Mouse (Mus musculus) cerebellum, postnatal 4 days (tissue): ENCODE measurements around the gene Etl4.
"Not testable (repeated sequence)": the region's sequence is repeated elsewhere in the genome, so short reads cannot be mapped to it uniquely, and the experiment has no call there.

ENCODE experiments used
- DNase-seq, 2 experiments: peaks; one replicate each; pipeline ENCODE4 v3.0.0; 2022; ENCODE audit warnings: low spot score in 2 of 2, mixed read lengths in 1 of 2

The Etl4 gene

DNA sequence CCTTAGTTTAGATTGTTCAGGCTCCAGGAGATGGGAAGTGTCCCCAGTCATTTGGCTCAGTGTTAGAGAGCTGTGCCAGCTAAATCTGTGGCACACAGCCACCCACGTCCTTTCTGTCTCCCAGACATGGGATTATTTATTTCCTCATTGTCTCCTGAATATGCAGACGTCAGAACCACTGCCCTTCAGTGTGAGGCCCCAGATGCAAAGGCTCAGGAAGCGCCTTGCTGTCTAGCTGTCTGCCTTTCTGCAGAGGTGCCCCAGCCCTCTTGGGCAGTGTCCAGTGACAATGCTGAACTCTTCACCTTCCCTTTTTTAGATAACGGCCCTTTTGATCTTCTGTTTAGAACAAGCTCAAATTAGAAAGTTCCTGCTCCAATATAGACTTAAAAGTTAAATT is 740.2 kb downstream of the Etl4 start:
- DNase-seq = no peak

DNA sequence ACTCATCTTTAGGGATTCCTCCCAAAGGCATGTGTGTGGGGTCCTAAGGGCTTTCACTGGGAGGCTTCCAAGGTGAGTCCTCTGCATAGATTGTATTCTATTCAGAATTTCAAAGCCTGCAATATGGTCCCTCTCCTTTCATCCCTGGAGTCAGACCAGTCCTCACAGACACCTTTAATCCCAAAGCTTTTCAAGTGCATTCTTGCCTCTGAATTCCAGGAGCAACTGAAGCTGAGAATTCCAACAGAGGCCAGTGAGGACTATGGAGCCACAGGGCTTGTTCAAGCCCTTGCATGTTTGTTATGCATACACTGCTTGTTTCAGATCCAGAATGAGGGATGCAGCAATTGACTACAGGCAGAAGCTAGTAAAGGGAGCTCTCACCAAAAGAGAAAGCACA is 743.5 kb downstream of the Etl4 start:
- DNase-seq = no peak

DNA sequence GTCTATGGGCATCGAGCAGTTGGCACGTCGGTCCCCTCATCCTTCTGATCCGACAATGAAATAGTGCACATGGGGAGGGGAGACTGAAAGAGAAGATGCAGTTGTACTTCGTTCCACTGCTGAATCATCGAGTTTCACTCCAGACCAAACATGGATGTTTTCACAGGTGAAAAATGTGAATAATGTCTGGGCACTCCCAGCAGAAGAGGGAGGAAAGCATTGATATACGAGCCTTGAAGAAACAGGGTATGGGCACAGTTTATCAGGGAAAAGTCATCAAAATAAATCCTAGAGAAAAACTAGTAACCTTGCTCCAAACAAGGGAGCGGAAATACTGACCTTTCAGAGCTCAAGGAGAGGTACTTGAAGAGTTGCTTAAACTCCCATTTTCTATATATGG is 744.5 kb downstream of the Etl4 start:
- no peak for DNase-seq

DNA sequence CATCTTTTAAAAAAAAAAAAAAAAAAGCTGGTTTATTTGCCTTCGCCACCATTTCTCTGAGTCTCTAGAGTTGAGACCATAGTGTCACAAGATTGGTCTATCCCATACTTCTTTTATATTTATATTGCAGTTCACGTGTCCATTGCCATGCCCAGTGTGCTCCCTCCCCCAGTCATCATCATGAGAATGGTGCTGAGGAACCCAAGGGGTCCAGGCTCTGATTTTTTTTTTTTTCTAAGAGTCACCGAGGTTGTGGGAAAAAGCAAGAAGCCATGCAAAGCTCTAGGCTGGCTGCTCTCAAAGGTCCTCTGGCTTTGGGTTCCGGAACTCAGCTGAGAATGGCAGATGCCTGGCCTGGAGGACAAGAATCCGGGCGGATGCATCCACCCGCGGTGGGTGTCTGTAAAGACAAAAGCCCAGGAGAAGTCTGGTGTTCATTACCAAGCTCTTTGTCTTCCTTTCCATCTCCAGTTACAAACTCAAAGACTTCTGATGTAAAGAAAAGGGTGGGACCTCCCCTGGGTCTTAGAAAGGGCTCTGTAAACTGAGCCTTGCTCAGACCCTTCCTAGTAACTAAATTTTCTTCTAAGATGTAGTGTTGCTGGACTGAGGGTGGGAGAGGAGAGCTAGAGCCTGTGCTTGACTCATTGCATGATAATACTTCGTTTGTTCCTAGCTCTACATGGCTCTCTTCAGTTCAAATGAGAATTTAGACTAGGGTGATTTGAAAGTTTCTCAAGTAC is 745.2 kb downstream of the Etl4 start:
- DNase-seq = no peak

DNA sequence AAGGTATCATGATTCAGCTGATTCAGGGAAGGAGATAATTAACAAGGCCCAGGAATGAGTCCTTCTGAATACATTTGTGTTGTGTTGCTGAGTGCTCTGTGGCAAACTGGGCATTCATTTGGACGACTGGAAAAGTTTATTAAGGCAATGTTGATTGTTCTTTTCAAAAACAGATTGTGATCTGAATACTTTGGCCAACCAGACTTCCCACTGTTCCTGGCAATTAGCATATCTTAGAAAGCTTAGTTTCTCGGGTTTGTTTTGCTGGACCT is 745.7 kb downstream of the Etl4 start:
- DNase-seq = no peak

DNA sequence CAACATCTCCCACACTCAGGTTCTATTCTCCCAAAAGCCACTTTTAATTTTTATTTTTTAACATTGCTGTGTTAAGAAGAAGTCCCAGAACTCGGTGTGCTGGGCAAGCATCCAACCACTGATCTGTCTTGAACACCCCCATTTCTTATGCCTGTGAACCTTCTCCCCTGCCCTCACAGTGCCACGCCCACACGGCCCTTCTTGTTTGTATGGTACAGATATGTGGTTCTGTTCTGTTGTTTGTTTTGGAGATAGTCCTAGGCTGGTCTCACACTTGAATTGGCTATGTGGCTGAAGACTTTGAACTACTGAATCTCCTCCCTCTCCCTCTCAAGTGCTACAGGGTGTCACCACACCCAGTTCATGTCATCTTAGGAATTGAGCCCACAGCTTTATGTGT is 748.3 kb downstream of the Etl4 start:
- no peak for DNase-seq

DNA sequence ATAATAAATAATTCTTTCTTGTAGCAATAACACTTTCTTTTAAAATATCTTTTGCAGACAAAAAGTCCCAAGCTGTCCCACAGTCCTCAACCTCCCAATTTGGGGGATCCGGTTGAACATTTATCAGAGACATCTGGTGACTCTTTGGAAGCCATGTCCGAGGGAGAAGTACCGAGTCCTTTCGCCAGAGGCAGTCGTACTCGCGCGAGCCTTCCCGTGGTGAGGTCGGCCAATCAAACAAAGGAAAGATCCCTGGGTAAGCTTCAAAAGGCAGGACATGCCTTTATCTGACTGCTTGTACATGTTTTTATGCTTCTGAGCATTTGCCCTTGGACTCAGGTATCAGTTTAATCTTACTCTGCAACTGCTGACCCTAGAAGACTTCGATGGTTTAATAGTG is 752.3 kb downstream of the Etl4 start:
- no peak for DNase-seq

DNA sequence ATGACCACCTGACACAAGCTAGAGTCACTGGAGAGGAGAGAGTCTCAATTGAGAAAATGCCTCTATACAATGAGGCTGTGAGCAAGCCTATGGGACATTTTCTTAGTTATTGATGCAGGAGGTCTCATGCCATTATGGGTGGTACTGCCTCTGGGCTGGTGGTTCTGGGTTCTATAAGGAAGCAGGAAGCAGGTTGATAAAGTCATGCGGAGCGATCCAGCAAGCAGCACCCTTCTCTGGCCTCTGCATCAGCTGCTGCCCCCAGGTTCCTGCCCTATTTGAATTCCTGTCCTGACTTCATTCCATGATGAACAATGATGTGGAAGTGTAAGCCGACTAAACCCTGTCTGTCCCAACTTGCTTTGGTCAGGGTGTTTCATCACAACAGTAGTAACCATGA is 753.1 kb downstream of the Etl4 start:
- DNase-seq = no peak

DNA sequence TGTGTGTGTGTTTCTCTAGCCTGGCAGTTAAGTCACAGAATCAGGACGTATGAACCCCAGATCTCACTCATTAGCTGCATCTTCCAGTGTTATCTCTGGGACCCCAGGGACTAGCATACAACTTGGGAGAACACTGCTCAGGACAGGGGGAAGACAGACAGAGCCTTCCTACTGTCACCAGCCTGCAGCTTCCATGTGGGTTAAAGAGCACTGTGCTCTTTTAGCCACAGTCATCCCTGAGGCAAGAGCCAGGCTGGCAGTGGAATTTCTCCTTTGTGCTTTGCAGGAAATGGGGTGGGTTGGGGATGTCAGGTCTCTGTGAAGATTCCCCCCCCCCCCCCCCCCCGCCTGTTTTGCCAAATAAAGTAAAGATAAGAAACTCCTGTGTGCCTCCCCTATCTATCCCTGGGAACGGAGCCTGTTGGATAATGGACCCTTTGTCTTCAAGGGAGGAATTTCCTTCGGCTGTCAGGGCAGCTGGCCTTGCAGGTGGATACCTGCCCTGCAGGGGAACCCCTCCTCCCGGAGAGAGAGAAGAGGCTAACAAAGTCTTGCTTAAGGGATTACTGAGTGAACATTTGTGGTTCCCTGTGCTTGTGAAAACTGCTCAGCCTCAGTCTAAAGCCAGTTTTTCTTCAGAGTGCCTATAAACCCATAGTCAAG is 755.9 kb downstream of the Etl4 start:
- DNase-seq = no peak

DNA sequence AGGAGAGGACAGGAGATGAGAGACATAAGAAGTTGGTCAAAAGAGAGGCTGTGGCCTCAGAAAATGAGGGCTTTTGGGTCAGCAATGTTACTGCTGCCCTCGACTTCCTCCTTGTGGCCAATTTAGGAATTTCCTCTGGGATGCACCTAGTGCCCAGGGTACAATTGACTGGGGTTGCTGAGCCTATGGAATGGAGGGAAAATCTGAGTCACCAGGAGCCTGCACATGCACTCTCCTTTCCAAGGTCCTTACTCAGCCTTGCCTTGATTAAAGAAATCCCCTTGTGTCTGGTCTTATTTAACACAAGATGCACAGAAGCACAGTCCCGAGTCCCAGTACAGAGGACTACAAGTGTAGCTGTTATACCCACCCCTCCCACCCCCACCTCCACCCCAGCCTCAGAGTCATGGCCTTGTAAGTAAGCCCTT is 756.5 kb downstream of the Etl4 start:
- DNase-seq = peak; percentile 29 to 42

DNA sequence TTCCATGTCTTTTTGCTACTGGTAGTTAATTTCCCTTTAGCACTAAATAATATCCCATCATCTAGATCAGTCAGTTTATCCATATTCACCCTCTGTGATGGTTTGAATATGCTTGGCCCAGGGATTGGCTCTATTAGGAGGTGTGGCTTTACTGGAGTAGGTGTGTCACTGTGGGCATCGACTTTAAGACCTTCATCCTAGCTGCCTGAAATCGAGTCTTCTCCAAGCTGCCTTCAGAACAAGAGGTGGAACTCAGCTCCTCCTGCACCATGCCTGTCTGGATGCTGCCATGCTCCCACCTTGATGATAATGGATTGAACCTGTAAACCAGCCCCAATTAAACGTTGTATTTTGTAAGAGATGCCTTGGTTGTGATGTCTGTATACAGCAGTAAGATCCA is 758.3 kb downstream of the Etl4 start:
- no peak for DNase-seq

DNA sequence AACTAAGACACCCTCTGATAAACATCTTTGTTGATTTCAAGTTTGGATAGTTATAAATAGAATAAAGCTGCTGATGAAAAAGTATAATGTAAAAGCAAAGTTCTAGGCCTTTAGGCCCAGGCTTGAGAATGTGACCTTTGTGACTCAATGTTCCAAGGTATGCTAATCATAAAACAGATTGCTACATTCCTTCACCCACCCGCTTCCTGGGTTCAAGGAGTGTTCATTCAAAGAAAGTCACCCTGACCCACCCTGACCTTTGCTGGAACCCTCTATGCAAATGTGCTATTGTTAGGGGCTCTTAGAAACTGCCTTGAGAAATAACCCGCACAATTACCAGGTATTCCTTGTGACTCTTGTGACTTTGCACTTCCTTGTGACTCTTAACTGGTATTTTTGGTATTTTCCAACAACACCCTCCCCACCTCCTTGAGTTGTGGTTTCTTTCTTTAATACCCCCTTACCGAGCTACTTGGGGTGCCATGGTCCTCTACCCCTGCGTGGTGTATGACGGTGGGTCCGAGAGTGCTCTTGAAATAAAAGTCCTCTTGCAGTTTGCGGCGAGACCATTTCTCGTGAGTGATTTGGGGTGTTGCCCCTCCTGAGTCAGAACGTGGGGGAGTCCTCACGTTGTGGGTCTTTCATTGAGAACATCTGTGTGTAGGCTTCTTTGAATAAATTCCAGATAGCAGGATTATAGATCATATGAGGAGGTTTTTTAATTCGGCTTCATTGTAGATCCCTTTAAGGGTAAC is 758.9 kb downstream of the Etl4 start:
- DNase-seq = not testable (repeated sequence)

DNA sequence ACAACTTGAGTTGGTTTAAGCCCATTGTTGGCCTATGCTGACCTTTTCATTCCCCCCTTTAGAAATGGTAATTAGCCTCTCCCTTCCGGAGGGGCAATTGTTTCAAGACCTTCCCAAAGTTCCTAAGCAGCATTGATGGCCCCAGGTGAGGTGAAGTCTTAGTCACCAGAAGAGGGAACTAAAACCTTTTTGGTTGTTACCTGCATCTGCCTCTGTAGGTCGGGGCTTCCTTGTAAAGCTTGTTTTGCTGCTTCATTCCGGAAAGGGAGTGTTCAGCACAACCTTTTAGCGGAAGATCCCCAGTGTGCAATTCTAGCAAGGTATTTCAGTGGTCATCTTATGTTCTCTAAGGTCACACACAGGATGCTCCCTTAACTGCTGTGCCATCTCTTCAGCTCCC is 759.8 kb downstream of the Etl4 start:
- DNase-seq = no peak

DNA sequence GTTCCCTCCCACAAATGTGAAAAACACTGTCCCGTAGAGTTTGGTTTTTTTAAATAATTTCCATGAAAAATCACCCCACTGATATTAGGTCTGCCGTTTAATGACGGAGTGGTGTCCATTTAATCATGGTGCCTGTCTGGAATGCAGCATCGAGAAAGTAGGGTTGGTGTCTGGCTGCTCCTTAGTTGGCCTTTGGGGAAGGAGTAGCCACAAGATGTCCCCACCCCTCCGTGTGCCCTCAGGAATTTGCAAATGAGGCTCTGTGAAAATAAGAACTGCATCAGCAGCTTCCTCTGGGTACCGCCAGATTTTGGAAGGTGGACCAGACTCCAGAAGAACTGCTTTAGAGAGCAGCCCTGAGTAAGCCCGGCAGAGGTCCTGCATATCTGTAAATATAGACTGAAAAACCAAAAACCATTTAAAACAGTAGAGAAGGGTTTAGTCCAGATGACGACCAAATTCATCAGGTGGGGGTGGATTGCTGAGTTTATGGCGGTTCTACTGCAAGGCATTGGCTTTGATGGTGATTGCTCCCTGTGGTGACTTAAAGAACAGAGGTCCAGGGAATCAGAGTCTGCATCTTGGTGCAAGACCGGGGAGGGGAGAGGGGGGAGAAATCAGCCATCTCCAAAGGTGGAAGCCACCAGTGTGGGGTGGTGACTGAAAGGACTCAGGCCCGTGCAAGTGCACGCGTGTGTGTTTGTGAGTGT is 762.1 kb downstream of the Etl4 start:
- DNase-seq = no peak

DNA sequence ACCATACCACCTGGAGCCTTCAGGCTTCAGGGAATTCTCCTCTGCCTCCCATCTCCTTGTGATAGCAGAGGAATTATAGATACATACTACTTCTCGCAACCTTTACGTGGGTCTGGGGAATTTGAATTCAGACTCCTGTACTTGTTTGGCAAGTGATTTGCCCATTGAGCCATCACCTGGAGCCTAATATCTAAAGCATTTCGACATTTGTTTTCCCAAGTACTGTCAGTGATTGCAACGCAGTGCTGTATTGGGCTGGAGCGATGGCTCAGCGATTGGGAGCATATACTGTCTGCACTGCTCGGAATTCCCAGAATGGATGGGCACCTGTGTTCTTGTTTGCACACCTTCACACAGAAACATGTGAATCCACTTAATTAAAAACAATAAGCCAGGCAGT is 762.7 kb downstream of the Etl4 start:
- DNase-seq = no peak

DNA sequence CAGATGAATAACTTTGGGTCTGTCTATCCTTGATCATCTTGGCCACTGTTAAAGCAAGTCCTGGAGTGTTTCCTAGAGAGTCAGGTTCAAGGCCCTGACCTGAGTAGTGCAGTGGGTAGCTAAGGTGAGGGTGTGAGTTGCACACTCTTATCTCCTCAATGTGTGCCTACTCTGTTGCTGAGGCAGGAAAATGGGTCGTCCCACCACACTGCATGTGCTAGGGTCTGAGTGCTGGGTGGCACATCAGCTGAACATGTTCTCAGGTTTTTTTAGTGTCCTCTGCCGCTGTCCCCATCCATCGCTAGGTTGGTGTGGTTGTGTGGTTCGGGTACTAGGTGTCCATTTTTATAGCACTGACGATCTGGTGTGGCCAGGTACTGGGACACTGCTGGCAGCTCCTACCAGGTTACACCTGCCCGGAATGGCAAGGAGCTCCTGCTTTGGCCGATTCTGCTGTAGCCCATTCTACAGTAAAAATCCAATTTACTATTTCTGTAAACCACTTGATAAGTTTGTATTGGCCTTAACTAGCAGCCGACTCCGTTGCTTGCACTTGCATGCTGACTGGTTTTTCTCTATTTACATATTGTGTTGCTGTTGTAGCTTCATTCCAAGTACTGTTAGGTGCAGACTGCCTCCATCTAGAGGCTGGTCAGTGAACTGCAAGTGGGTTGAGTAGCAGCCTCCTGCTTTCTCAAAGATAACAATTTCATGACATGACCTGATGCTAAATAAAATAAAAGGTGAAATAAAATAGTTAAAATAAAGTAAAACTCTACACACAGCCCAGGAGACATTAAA is 763.4 kb downstream of the Etl4 start:
- peak; percentile 41 to 66 for DNase-seq

DNA sequence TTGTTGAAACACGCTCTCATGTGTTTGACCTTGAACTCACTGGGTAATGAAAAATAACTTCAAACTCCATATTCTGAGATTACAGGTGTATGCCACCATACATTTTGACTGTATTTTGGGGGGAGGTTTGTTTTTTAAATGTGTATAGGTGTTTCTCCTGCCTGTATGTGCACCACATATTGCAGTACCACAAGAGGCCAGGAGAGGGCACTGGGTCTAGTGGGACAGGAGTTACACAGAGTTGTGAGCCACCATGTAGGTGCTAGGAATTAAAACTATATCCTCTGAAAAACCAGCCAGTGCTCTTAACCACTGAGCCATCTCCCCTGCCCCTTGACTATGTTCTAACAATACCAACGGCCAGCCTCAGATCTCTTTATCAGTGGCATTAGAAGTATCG is 766.8 kb downstream of the Etl4 start:
- no peak for DNase-seq

DNA sequence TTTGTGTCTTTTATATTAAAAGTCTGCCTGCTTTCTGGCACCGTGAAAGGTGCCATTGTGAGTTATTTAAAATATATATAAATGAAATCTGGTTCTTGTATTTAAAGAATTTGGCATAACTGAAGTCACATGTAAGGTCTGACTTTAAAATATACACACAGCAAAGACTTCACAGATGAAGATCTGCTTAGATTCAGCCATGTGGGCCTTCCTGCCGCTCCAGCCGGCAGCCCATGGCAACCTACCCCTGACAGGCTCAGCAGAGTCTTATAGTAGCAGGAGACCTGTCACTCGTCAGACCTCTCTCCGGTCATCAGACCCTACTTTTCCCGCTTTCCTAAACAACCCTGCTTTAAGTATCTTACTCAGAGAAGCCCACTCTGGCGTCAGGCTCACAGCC is 769.2 kb downstream of the Etl4 start:
- no peak for DNase-seq

DNA sequence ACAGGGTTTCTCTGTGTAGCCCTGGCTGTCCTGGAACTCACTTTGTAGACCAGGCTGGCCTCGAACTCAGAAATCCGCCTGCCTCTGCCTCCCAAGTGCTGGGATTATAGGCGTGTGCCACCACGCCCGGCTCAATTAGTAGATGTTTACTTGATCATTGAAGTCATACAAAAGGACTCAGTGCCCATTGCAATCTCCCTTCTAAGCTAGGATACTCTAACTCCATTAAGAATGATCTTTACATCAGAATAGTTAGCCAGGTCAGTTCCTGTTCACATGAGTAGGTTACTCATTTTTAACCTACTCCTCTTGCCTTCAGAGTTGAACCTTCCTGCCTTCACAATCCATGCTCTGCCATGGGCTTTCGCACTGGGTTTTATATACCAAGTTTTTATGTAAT is 772.6 kb downstream of the Etl4 start:
- DNase-seq = not testable (repeated sequence)

DNA sequence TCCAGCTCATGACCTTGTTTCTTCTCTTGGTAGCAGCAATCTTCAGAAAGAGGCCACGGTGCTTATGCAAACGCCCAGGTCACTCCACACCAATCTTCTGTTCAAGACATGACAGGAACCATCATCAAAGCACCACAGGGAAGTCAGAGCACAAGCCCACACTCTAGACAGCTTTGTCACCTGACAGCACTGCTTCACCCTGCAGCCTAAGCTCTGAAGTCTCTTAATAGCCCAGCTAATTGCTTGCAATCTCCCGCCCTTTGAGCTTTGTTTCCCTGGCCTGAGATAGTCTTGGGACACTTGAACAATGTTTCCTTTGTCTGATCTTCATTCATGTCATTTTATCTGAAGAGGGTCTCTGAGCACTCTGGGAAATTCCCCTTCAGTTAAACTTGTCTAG is 779.8 kb downstream of the Etl4 start:
- no peak for DNase-seq

DNA sequence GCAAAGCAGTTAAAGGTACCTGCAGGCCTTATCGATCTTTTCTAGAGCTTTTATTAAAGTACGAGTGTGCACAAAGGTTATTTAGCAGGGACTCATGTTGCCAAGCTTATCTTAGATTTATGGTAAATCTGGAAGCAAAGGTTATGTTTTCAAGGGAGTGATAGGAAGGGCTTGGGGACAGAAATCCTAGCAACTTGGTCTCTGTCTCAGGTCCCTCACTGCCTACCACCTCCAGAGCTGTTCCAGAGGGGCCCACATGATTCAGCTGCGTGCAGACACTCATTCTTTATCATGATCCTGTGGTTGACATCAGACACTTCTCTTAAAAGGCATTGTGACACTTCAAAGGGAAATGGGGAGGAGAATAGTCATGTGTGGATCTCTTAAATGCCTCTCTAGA is 783.3 kb downstream of the Etl4 start:
- DNase-seq = no peak

DNA sequence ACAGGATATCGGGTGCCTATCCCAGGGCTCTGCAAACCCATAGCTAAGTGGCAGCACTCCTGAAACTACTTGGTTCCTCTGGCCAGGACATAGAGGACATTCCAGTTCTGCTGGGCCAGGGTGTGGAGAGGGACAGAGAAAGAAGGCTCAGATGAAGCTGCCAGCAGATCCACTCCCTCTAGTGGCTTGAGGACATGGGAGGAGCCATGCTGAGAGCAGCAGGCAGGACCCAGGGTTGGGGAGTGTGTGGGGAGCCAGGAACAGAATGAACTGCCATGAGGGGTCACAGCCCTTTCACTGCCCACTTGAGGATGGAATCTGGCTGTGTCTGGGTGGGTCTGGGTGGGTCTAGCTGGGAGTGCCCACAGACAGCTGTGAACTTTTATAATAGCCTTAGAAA is 784.2 kb downstream of the Etl4 start:
- DNase-seq = no peak
